Mouse (Mus musculus) forebrain, postnatal 0 days (tissue): ENCODE results near the gene Lrrc4. TPM values are rescaled to one million over a fixed set of nuclear protein-coding genes. Genes with fewer than 3 reads are reported as not detected.

Experiments used
- ATAC-seq: fragments of 200-750 bp; cut with Nextera tagmentation; 2 replicates; pipeline ENCODE4 v1.8.0; 2017; ENCODE audit warnings: mild to moderate bottlenecking, moderate library complexity
- DNase-seq: peaks from one replicate; pipeline ENCODE4 v3.0.0-alpha.2; 2015
- H3K27ac ChIP-seq: fragments of 300-500 bp; sonication (generic); 2 replicates; pipeline ENCODE4 v1.5.1; 2014; ENCODE audit warnings: low read depth, mild to moderate bottlenecking, antibody characterized with exemption, low read length, moderate library complexity, mixed read lengths
- H3K27me3 ChIP-seq: fragments of 300-500 bp; sonication (generic); 2 replicates; pipeline ENCODE4 v1.6.1; 2014; ENCODE audit warnings: mild to moderate bottlenecking, low read length, mixed read lengths; ENCODE audit not compliant: insufficient read depth
- H3K36me3 ChIP-seq: fragments of 300-500 bp; sonication (generic); 2 replicates; pipeline ENCODE4 v1.6.1; 2014; ENCODE audit warnings: mild to moderate bottlenecking, moderate library complexity; ENCODE audit not compliant: insufficient read depth
- H3K4me1 ChIP-seq: fragments of 300-500 bp; sonication (generic); 2 replicates; pipeline ENCODE4 v1.6.1; 2014; ENCODE audit warnings: antibody characterized with exemption; ENCODE audit not compliant: insufficient read depth
- H3K4me2 ChIP-seq: fragments of 300-500 bp; sonication (generic); 2 replicates; pipeline ENCODE4 v1.6.1; 2014; ENCODE audit warnings: low read depth, mild to moderate bottlenecking, moderate library complexity
- H3K4me3 ChIP-seq: fragments of 300-500 bp; sonication (generic); 2 replicates; pipeline ENCODE4 v1.5.1; 2014; ENCODE audit warnings: low read depth, low read length, mixed read lengths
- H3K9ac ChIP-seq: fragments of 300-500 bp; sonication (generic); 2 replicates; pipeline ENCODE4 v1.6.1; 2014; ENCODE audit warnings: mild to moderate bottlenecking
- H3K9me3 ChIP-seq: fragments of 300-500 bp; sonication (generic); 2 replicates; pipeline ENCODE4 v1.6.1; 2016; ENCODE audit warnings: low read length
- CTCF ChIP-seq: sonication (generic); IDR thresholded peaks from 2 replicates; pipeline ENCODE4 v1.5.1; 2016; ENCODE audit warnings: antibody characterized with exemption, control low read depth, low read depth
- WGBS: fragments of 180-500 bp; shearing (Covaris S2); extraction: QIAGEN DNeasy Blood & Tissue Kit; methylation state at CpG from one replicate; pipeline ENCODE4 v1.1.7; 2014; 5-methylcytosine and 5-hydroxymethylcytosine counted together
- polyA plus RNA-seq: library from polyadenylated mRNA; unstranded; fragments of >200 nt; fragmentation: Nextera tagmentation; extraction: Ambion mirVana; gene quantifications from 2 replicates; pipeline ENCODE4 v1.2.1, GENCODE M21; 2015
- total RNA-seq: library from RNA; depleted of rRNA; stranded (reverse); fragments of >200 nt; gene quantifications from 2 replicates; pipeline ENCODE4 v1.2.3, GENCODE M21; 2014

Gene Lrrc4
- total and polyA plus RNA-seq, 2 experiments from 2014 or later = 5.4 to 37.1 TPM

GRCm38 (mm10) chr6:28753217-28753616 is 78.3 kb downstream of the Lrrc4 start:
- ATAC-seq (peak; percentile 52), DNase-seq (peak; percentile 75)
- H3K9me3 ChIP-seq = no peaks in the 10 kb centered on the region
- H3K4me3 ChIP-seq = no peak overlapping the region
- H3K9ac ChIP-seq = no peak overlapping the region
- no peaks in the 10 kb centered on the region for H3K27me3 ChIP-seq
- peak overlapping the region; percentile 83 for H3K27ac ChIP-seq
- no peak for TF ChIP-seq CTCF
- WGBS = 58% methylated on average over 5 of the region's 5 CpGs
- H3K36me3 ChIP-seq = no peaks in the 10 kb centered on the region
- no peak overlapping the region for H3K4me2 ChIP-seq
- peaks cover 27% of the 10 kb centered on the region; the same call in 1 of the 2 replicates for H3K4me1 ChIP-seq

GRCm38 (mm10) chr6:28751186-28751585 is 80.4 kb downstream of the Lrrc4 start:
- Histone ChIP-seq H3K27me3 (no peaks in the 10 kb centered on the region), H3K9ac (no peak overlapping the region), H3K4me3 (no peak overlapping the region), H3K9me3 (no peaks in the 10 kb centered on the region), H3K4me1 (peaks cover 25% of the 10 kb centered on the region; the same call in 1 of the 2 replicates), H3K27ac (no peak overlapping the region), H3K36me3 (no peaks in the 10 kb centered on the region), H3K4me2 (no peak overlapping the region)
- WGBS = 47% methylated on average over 3 of the region's 3 CpGs
- DNase-seq = no peak
- TF ChIP-seq CTCF = no peak
- ATAC-seq = no peak

- Histone ChIP-seq H3K36me3 (no peaks in the 10 kb centered on the region), H3K27ac (no peak overlapping the region), H3K9me3 (no peaks in the 10 kb centered on the region), H3K4me3 (no peak overlapping the region), H3K4me2 (no peak overlapping the region), H3K27me3 (no peaks in the 10 kb centered on the region), H3K4me1 (peaks cover 20% of the 10 kb centered on the region; the same call in 1 of the 2 replicates), H3K9ac (no peak overlapping the region)
- WGBS = 52% methylated on average over 3 of the region's 3 CpGs
- TF ChIP-seq CTCF = no peak
- DNase-seq (no peak), ATAC-seq (no peak)
Observed at GRCm38 (mm10) chr6:28749224-28749623, 82.3 kb downstream of the Lrrc4 start.

GRCm38 (mm10) chr6:28747931-28748670 is 83.4 kb downstream of the Lrrc4 start:
- WGBS = 73% methylated on average over 14 of the region's 14 CpGs
- ATAC-seq (no peak), DNase-seq (no peak)
- no peaks in the 10 kb centered on the region for H3K36me3 ChIP-seq
- H3K27ac ChIP-seq = no peak overlapping the region
- no peak overlapping the region for H3K9ac ChIP-seq
- H3K27me3 ChIP-seq = no peaks in the 10 kb centered on the region
- H3K4me3 ChIP-seq = no peak overlapping the region
- H3K4me2 ChIP-seq = no peak overlapping the region
- no peaks in the 10 kb centered on the region for H3K9me3 ChIP-seq
- no peak for TF ChIP-seq CTCF
- H3K4me1 ChIP-seq = peaks cover 14% of the 10 kb centered on the region; the same call in 1 of the 2 replicates

- H3K4me3 ChIP-seq = no peak overlapping the region
- H3K27me3 ChIP-seq = no peaks in the 10 kb centered on the region
- peaks cover 10% of the 10 kb centered on the region; the same call in 1 of the 2 replicates for H3K4me1 ChIP-seq
- ATAC-seq (peak; percentile 83), DNase-seq (peak; percentile 50)
- H3K36me3 ChIP-seq = no peaks in the 10 kb centered on the region
- TF ChIP-seq CTCF = no peak
- no peak overlapping the region for H3K4me2 ChIP-seq
- H3K9me3 ChIP-seq = no peaks in the 10 kb centered on the region
- no peak overlapping the region for H3K9ac ChIP-seq
- WGBS = 67% methylated on average over 5 of the region's 5 CpGs
- peak overlapping the region; percentile 40; the same call in 1 of the 2 replicates for H3K27ac ChIP-seq
Observed at GRCm38 (mm10) chr6:28747025-28747424, 84.5 kb downstream of the Lrrc4 start.

GRCm38 (mm10) chr6:28745864-28746263 is 85.7 kb downstream of the Lrrc4 start:
- H3K9me3 ChIP-seq = no peaks in the 10 kb centered on the region
- 42% methylated on average over 7 of the region's 7 CpGs for WGBS
- no peak overlapping the region for H3K4me2 ChIP-seq
- ATAC-seq = no peak
- DNase-seq = no peak
- H3K4me3 ChIP-seq = no peak overlapping the region
- H3K36me3 ChIP-seq = no peaks in the 10 kb centered on the region
- H3K27me3 ChIP-seq = no peaks in the 10 kb centered on the region
- TF ChIP-seq CTCF = no peak
- H3K27ac ChIP-seq = no peak overlapping the region
- H3K9ac ChIP-seq = no peak overlapping the region
- H3K4me1 ChIP-seq = peaks cover 10% of the 10 kb centered on the region; the same call in 1 of the 2 replicates

GRCm38 (mm10) chr6:28743586-28743985 is 88.0 kb downstream of the Lrrc4 start:
- no peaks in the 10 kb centered on the region for H3K27me3 ChIP-seq
- H3K9ac ChIP-seq = no peak overlapping the region
- no peak overlapping the region for H3K4me2 ChIP-seq
- TF ChIP-seq CTCF = no peak
- H3K27ac ChIP-seq = no peak overlapping the region
- H3K4me1 ChIP-seq = peaks cover 10% of the 10 kb centered on the region; the same call in 1 of the 2 replicates
- H3K9me3 ChIP-seq = no peaks in the 10 kb centered on the region
- ATAC-seq (no peak), DNase-seq (no peak)
- WGBS = 18% methylated on average over 1 of the region's 1 CpGs
- H3K36me3 ChIP-seq = no peaks in the 10 kb centered on the region
- no peak overlapping the region for H3K4me3 ChIP-seq
